Mouse (Mus musculus): ENCODE results near the gene Slc16a2. TPM values are rescaled to one million over a fixed set of nuclear protein-coding genes. Genes with fewer than 3 reads are reported as not detected.
A peak's percentile ranks its signal among the peaks of the same experiment; 100 is the strongest.

The Slc16a2 gene
- total RNA-seq (2022) = 10 to 100 TPM; 27.4 to 30.3 (median 28.8) TPM

GRCm38 (mm10) chrX:103821832-103822196 is at the start of gene Slc16a2:
Gene Slc16a2, minus strand, starts transcription at chrX:103821983.
- peak in 1 of 2 experiments; percentile 36 for DNase-seq (ENCODE audit: low spot score in 2 of 2)

DNA sequence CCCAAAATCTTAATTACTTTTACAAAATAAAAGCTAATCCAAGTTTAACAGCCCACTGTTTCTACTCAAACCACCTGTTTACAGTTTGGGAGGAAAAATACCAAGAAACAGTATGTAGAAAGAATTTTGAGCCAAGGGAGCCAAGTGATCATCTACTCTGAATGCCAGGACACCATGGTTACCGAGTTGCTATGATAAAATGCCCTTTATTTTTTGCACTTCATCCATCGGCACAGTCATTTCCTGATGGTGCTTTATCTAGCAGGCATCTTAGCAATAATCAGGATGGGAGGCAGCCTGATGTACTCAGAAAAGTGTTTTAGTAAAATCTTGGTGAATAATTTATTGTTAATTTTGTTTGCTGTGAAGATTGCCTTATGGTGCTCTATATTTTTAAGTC is 41.7 kb upstream of the Slc16a2 start:
- DNase-seq (ENCODE audit: low spot score in 2 of 2) = no peak

DNA sequence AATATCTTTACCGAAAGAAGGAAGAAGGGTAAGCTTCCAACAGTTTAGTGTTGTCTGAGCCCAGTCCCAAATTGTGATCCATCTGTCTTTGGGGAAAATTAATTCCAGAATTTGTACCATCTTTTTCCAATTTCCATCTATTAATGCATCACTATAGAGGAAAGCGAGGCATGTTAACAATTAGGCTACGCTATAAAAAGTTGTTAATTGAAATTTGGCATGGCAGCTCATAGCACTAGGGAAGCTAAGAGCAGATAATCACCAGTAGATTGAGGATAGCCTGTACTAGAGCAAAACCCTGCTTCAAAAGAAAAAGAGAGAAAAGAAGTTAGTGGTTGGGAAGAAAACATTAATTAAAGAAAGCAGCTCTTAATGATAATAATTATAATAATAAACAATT is 41.1 kb upstream of the Slc16a2 start:
- DNase-seq (ENCODE audit: low spot score in 2 of 2) = no peak

DNA sequence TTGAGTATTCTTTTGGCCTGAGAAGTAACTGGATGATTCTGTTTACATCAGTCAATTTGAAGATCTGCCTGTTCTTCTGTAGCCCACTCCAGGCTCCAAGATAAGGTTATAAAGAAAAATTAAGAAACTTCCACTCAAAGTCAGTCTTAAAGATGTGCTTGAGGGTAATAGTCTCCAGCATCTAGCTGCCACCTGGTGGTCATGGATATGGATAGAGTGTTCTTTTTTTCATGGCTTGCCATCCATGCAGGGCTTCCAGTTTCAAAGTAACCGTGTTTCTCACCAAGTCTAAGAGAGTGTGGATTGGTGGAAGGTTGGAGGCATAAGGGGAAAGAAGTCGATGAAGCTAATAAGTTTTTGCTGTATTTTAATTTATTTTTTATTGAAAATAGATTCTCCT is 23.5 kb upstream of the Slc16a2 start:
- no peak for DNase-seq (ENCODE audit: low spot score in 2 of 2)

DNA sequence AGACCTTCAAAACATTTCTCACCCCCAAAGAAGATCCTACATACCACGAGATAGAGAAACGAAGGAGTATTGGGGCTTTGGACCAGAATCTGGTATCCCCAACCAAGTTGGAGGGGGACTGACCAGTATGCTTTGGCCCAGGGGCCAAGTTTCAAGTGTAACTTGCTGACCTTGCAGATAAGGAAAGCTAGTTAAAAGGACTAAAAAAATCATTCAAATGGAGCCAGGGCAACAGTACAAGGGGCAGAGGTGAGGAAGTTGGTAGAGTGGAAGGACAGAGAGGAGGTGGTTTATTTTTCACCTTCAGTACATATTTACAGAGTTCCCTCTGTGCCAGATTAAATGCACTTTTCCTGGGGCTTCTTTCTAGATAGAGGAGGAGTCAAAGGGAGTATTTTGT is 7.1 kb upstream of the Slc16a2 start:
- DNase-seq (ENCODE audit: low spot score in 2 of 2) = no peak

DNA sequence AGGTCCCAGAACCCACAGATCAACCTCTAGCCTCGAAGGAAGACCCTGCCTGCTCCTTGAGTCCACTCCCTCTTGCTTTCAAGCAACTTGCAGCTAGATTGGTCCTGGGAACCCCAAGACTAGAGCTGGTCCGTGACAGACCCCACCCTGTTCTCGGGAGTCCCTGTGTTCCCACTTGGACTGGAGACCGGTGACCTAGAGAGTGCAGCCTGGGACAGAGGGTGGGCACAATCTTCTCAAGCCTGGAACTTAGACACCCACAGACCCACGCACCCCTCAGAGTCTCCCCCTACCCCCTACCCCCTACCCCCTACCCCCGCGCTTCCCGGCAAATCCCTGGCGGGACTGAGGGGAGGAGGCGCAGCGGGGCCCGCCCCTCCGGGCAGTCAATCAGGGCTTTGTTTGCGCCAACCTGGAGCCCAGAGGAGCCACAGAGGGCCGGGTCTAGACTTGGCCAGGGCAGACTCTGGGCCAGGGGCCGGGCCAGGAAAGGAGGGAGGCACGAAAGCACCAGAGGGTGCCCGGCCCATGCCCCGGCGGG is 558 bp upstream of the Slc16a2 start:
- DNase-seq (ENCODE audit: low spot score in 2 of 2) = no peak

DNA sequence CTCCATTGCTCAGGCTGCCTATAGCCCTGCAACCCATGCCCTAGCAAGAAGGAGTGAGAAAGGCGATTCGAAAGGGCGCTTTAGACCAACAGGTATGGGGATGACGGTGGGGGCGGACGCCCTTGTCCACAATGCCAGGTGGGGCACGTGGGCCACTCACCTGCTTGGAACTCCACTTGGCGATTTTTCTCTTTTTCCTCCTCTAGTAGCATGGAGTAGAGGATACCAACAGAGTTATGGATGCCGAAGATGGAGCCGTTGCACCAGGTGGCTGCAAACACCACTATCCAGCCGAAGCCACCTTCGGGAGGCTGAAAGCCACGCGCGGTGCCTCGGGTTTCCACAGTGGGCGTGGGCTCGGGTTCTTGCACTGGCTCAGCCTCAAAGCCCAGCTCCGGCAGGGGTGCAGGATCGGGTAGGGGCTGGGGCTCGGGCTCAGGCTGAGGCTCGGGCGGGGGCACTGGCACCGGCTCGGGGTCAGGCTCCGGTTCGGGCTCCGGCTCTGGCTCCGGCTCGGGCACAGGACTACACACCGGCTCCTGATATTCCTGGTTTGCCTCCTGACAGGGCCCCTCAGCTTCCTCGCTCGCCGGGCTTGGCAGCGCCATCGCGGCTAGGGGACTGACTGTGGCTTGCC is 470 bp downstream of the Slc16a2 start:
- DNase-seq (ENCODE audit: low spot score in 2 of 2) = no peak

- DNase-seq (ENCODE audit: low spot score in 2 of 2) = no peak
Measured at GRCm38 (mm10) chrX:103820307-103821194, 1.2 kb downstream of the Slc16a2 start.

GRCm38 (mm10) chrX:103819253-103819652 is 2.5 kb downstream of the Slc16a2 start:
- no peak for DNase-seq (ENCODE audit: low spot score in 2 of 2)

DNA sequence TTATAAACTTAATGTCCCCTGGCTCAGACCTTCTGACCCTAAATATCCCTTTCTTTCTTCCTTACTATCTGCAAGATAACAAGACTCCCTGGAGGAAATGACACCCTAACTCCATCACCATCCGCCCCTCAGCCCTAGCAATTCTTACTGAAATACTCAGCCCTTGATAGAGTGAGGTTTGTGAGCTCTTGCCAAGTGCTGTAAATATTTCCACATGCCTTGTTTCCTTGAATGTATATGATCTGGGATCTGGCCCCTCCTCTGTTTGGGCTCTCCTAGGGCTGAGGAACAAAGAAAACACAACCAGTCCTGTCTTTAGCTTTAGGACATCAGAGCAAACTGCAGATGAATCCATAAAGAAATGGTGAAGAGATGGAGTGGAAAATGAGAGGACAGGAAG is 9.1 kb downstream of the Slc16a2 start:
- no peak for DNase-seq (ENCODE audit: low spot score in 2 of 2)

DNA sequence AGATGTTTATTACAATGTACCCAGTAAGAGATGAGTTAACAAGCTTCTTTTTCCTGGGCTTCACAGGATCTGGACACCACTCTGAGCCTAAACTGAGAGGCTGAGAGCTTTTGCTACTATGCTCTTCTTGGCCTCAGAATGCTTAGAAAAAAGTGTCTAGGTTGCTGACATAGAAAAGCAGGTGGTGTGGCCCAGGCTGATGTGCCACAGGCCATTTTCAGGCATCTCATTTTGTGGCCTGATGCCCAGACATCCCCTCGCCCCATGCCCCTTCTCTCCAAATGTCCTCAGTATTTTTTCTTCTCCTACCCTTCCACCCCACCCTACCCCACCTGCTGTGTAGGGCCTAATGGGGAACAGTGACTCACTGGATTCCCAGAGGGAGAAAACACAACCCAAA is 11.3 kb downstream of the Slc16a2 start:
- no peak for DNase-seq (ENCODE audit: low spot score in 2 of 2)

DNA sequence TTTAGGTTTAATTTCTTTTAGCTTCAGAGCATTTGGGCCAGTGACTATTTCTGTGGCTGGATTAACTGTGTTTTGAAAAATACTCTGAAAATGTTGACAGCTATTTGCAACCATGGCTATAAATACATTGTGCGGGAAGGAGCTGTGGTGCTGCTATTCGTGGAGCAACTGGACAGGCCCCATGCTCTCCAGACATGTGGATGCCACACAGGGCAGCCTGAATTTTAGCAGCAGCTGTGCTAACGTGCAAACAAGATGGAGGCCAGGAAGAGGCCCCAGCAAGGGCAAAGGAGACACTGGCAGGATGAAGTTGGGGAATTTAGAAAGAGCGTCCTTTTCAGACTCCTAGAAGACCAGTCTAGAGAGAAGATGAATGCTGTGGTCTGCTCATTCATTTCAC is 15.4 kb downstream of the Slc16a2 start:
- no peak for DNase-seq (ENCODE audit: low spot score in 2 of 2)

DNA sequence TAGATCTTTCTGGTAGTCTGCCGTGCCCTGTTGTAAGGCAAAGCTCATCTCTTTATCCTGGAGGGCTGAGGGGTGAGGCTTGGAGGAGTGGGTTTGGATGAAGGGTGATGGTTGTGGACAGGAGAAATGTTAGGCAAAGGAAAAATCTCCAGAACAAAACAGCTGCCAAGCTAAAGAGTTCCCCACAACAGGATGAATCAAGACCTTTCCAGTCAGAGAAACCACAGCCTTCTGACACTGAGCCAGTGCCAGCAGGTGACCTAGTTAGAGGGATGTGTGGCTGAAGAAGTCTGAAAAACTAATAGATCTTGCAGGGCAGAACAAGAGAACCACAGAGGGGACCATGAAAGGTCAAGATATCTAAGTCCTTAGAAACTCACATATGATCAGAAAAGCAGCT is 24.8 kb downstream of the Slc16a2 start:
- no peak for DNase-seq (ENCODE audit: low spot score in 2 of 2)

DNA sequence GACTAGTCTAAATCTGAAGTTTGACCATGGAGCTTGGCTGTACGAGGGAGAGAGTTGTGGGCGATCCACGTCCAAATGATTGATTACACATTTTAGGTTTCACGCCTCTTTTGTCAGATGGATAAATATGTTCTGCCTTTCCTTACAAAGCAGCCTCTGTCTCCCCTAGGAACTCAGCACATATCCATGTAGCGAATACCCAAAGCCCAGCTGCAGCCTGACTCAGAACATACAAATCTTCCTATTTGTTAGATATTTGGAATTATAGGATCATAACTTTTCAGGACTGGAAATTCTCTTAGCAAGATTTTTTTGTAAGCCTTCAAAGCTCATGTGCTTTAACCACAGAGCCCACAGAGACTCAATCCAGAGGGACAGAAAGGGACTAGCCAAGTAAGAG is 26.3 kb downstream of the Slc16a2 start:
- no peak for DNase-seq (ENCODE audit: low spot score in 2 of 2)

GRCm38 (mm10) chrX:103791329-103791728 is 30.5 kb downstream of the Slc16a2 start:
- no peak for DNase-seq (ENCODE audit: low spot score in 2 of 2)

GRCm38 (mm10) chrX:103785681-103786080 is 36.1 kb downstream of the Slc16a2 start:
- DNase-seq (ENCODE audit: low spot score in 2 of 2) = no peak

GRCm38 (mm10) chrX:103776412-103776811 is 45.4 kb downstream of the Slc16a2 start:
- no peak for DNase-seq (ENCODE audit: low spot score in 2 of 2)

DNA sequence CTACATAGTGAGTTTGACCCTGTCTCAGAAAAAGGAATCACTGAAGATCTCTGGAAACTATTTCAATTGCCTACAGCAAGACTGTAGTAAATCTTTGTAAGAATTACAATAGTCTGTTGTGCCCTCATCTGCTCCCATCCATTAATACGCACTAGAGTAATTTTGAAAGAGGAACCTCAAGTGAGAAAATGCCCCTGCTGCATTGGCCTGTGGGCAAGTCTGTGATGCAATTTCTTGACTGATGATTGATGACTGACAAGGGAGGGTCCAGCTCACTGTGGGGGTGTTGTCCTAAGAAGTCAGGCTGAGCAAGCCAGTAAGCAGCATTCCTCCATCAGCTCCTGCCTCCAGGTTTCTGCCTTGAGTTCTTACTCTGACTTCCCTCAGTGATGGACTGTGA is 75.6 kb downstream of the Slc16a2 start:
- no peak for DNase-seq (ENCODE audit: low spot score in 2 of 2)

GRCm38 (mm10) chrX:103744171-103745039 is 77.4 kb downstream of the Slc16a2 start:
- peak in 1 of 2 experiments; percentile 83 for DNase-seq (ENCODE audit: low spot score in 2 of 2)

DNA sequence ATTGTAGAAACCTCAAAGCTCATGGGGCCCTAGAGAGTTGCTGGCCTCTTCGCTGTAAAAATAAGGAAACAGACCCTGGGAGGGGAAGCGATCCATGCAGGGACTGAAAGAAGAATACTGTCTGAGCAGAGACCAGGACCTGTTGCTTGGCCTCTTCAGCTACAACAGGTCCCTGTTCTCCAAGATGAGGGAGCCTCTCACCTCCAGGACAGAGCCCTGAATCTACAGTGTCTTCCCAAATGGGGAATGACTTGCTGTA is 79.8 kb downstream of the Slc16a2 start:
- no peak for DNase-seq (ENCODE audit: low spot score in 2 of 2)

- DNase-seq (ENCODE audit: low spot score in 2 of 2) = no peak
Measured at GRCm38 (mm10) chrX:103741215-103742056, 80.3 kb downstream of the Slc16a2 start.
